Mouse (Mus musculus) frontal cortex, postnatal 14 days (tissue): ENCODE data around the gene Dclre1b.
"Not testable (repeated sequence)": the region's sequence is repeated elsewhere in the genome, so short reads cannot be mapped to it uniquely, and the experiment has no call there.

Experiments
- DNase-seq, 2 experiments: peaks; one replicate each; pipeline ENCODE4 v3.0.0; 2022; ENCODE audit warnings: low spot score in 2 of 2

Dclre1b gene

DNA sequence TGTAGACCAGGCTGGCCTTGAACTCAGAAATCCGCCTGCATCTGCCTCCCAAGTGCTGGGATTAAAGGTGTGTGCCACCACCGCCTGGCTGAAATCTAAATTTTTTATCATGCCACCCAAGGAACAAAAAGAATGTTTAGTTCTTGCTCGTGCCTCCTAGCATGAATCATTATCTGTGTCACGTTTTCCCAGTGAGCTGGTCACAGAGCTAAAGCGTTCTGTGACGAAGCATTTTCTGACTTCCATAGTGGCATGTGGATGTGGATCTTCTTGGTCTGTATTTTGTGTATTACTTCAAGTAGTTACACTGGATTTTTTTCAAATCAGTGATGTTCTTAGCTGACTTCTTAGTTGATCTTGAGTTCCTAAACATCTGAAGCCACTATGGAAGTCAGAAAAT lies 1.7 kb upstream of the Dclre1b start:
- no peak for DNase-seq

DNA sequence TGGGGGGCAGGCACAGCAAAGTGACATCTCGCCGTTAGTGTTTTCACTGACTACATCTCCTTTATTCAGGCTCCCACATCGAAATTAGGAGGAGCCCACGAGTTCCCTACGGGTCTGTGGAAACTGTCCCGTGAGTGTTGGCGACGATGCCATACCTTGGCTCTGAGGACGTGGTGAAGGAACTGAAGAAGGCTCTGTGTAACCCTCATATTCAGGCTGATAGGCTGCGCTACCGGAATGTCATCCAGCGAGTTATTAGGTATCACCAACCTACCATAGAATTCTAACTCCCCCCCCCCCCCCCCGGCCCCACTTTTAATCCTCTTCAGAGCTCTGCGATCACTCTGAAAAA lies 531 bp upstream of the Dclre1b start:
- no peak for DNase-seq

DNA sequence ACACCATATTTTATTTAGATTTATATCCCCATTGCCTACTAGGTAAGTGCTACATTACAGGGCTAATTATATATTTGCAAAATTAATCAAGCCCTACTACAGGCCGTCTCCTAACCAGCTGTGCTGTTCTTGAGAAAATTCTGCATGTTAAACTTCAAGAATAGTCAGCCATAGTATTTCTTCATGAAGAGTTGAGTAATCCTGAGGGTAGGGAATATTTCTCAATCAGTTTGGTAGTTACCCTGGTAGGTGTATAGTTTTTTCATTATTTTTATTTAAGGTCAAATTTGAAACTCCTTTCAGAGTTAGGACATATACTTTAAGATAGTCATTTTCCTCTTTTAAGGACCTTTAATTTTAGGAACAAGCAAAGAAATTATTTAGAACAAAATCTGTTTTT lies 3.6 kb downstream of the Dclre1b start:
- DNase-seq, result no peak

DNA sequence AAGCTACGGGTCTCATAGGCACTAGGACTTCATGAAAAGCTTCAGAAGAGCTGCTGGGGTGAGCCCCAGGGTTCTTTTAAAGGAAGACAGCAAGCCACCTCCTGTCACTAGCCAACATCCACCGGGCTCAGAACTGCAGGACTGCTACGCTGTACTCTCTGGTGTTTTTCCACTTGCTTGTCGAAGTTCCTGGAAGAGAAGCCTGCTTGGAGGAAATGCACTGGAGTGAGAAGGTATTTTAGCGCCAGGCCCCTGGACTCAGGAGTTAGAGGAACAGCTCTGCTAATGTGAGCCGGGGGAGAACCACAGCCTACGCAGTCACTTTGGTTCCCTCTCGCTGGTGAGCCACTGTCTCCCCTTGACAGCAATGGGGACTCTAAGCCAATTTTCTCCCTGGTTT lies 6.4 kb downstream of the Dclre1b start:
- no peak for DNase-seq

DNA sequence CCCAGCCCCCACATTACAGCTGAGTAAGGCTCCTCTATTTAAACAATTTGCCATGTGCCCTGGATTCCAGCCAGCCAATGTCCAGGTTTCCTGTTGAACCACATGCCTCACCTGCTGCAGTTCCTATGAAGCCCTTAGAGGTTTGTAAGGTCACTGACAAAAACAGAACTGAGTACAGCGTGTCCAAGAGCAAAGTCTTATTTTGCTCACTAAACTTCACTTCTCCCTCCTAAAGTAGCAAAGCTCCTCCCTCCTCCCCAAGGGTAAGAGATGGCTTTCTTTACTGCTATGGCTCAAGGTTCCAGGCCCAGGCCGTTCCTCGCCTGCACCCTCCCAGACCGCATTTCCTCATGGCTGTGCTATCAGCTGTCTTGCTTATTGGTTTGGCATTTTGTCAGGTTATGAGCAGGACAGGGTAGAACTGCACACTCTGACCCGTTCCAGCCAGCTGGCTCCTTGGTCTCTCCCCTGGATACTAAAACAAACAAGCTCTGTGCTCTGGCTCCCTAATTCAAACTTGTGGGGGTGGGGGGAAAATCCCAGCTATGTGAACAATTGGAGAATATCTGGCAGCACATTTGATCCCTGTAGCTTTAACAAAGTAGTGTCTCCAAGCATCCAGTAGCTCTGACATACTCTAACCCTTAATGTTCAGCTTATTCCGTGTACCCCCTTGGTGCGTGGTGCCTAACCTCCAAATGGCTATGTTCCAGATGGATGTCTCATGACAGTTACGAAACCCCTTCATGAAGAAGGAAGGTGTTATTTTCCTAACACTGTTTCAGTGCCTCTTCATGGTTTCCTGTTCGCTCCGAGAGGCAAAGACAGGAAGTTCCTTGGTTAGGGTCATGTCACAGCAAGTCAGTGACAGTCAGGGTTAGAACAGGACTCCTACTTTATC lies 7.4 kb downstream of the Dclre1b start:
- DNase-seq, result peak; percentile 12 to 53

DNA sequence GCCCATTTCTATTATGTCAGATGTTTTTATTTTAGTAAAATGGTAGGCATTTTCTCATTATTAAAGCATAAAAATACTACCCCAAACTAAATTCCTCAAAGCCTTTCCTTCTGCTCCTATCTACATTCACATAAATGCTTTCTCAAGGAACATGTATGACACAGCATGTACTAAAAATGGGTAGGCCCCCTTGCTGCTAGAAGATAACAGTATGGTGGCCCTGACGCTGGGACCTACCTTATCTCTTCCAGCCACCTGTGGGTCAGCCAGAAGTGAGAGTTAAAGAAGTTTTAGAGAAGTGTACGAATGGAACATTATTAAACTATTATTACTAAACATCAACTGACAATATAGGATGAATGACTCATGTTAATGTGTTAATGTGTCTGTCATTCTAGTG lies 9.7 kb downstream of the Dclre1b start:
- no peak for DNase-seq

DNA sequence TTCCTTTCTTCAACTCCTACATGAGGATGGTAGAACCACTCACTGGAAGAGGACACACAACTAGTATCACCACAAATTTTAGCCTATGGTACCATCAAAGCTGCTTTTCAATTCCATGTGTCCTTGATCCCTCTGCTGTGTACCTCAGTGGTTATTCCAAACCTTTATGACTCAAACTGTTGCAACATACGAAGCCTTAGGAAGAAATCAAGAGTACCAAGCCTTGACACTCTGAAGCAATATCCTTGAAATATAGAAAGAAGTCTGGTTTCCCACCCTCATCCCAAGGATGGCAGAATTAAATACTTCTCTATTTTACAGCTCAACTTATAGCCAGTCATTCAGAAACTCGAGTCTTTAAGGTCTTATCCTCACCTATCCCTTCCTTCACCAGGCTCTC lies 12.9 kb downstream of the Dclre1b start:
- DNase-seq, result no peak

DNA sequence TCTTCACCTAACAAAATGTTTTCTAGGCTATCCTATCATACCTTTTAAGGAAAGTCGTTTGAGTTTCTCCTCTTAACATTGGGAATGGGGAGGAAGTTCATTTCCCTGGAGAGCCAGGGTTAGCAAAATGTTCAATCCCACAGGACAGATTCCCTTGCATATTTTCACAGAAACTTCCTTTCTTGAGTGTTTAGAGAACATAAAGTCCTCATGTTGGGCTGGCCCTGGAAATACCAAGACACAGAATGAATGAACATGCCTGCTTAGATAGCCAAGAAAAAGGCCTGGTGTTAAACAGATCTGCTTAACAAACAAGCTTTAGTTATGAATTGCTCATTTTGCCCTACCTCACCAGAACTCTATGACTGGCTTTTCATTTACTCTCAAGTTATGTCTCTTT lies 16.7 kb downstream of the Dclre1b start:
- DNase-seq, result no peak

DNA sequence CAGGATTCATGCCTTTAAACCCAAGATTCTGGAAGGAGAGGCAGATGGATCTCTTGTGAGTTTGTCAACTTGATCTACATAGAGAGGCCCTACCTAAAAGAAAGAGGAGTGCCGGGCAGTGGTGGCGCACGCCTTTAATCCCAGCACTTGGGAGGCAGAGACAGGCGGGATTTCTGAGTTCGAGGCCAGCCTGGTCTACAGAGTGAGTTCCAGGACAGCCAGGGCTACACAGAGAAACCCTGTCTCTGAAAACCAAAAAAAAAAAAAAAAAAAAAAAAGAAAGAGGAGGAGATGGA lies 17.2 kb downstream of the Dclre1b start:
- not testable (repeated sequence) for DNase-seq

DNA sequence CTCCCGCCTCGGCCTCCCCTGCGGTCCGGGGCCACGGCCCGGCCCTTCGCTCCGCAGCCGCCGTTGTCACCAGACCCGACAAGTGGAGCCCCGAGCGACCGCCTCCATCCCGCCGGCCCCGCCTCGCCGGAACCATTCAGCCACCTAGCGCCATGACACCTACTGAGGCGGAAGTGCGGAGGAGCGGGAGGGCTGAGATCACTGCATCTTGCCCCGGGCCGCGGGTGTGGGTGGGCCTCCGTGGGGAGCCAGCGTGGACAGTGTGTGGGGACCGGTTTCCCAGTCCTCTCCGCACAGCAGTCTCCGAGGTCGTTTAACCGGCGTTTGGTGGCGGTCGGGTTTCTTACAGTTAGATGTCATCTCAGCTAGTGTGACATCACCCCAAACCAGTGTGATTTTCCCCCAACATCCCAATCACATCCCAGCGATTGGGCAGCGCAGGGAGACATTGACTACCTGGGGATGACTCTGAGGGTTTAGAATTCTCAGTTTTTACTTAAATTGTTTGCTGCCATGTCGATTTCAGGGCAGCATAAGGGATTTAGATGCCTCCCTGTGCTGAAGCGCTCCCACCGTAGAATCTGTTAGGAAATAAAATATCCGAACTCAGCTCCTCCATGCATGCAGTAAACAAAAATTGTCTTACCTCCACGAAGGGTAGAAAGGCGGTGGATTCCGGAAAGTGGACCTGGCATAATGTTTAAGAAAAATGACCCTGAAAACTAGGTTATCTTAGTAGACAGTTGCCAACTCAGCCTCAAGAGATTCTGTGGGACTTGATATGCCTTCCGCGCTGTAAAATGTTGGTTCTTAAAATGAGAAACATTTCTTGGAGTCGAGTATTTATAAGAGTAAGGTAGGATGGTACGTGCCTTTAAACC lies 17.8 kb downstream of the Dclre1b start, which contains the start of gene Hipk1:
Gene Hipk1 (minus strand): TSS at position 334 of the 881 bp plus-strand sequence.
- peak; percentile 88 to 94 for DNase-seq

DNA sequence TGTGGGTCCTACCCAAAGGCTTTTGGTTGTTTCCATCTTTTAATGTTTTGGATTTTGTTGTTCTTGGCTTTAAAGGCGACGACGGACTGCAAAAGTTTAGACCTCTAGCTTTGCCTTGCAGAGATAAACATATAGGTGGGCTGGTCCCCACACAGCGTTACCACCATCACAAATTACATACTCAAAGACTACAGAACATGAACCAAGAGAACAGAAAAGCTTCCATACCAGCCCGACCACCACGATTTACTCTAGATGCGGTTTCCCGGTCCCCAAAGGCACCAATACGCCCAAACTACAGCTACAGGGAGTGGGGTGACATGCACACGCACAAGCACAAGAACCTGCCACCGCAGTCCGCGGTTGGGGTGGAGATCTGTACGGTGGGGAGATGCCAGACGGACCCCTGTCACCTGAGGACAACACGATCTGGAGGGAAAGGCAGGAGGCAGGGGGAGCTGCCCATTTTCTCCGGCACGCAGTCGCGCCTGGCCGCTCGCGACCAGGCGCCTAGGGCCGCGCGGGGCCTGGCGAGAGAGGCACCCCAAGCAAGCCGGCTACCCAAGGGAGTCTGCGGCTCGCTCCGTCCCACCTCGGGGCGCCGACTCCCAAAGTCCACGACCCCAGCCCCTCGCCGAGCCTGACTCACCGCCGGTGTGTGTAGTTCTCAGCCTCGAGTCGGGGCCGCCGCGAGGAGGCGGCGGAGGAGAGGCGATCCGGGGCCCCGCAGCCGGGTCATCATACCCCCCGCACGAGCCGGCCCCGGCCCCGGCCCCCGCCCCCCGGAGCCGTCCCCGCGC lies 18.7 kb downstream of the Dclre1b start:
- peak in 1 of 2 experiments; percentile 22 for DNase-seq

DNA sequence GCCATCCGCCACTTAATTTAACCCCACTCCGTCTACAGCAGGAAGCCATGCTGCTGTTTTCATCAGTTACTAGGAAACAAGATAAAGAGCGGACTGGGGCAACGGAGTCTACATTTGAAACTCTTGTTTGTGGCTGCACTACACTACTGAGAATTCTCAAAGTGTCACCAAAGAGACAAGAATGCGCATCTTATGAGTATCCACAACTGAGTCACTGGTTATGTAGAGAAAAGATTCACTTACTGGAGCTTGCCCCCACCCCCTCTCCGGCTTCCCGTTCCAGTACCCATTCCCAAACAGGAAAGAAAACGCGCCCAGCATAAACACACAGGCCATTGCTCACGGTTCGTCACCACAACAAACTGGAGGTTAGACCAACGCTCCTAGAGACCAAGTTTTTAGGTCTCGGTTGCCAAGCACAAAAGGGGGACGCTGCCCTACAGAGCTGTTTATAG lies 19.3 kb downstream of the Dclre1b start:
- DNase-seq, result no peak

DNA sequence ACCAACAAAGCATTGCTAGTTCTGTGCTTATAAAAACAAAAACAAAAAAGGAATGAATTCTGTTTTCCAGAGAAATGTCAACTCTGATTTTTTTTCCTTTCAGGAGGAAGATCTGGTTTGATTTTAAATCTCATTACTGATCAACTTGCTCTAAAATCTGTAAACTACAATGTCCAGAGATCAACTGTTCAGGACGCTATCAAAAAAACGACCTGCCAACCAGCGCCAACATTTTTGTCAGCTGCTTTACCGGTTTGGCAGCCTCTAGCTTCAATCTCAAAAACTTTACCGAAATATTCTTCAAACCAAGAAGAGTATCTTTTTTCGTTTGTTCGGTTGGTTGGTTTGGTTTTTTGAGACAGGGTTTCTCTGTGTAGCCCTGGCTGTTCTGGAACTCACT lies 20.1 kb downstream of the Dclre1b start:
- DNase-seq, result no peak

DNA sequence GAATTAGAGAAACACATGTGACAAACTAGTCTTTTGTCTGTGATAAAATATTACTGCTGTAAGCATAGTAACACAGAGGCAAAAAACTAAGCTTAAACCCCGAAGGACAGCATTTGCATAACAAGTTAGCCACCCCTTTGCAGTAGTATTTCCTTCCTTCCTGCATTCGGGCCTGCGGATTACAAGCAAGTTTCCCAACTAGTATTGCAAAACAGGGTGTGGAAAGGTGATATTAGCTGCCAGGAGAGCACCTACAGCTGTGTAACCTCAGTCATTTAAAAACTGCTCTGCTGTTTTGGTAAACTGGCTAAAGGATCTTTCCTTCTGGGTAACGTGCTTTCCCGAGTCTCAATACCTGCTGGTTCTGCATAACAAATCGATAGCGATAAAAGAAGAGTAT lies 22.0 kb downstream of the Dclre1b start:
- no peak for DNase-seq

DNA sequence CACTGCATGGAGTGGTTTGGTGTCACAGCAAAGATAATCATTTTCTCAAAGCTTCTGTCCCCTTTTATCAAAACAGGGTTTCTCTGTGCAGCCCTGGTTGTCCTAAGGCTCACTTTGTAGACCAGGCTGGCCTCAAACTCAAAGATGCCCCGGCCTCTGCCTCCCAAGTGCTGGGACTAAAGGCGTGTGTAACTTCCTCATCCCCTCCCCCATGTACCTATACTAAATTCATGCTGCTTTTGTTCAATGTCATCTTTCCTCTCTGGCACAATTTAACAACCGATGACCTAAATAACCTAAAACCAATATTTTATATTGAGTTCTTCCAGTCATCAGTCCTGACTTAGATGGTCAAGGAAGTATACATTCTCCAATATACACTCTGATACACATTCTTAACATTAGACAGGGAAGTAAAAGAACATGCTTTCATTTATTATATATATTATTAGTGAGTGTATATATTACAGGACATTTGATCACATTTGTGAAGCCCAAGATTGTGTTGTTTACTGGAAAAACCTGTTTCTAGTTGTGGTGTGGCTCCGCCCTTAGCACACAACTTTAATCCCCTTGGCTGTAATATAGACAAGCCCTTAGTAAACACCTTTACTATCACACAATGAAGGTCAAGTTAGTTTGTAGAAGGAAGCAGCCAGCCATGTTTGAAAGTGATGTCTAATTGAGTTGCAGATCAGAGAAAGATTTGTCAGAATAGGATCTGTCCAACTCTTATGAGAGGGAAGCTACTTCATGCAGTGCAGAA lies 26.2 kb downstream of the Dclre1b start:
- DNase-seq, result no peak

DNA sequence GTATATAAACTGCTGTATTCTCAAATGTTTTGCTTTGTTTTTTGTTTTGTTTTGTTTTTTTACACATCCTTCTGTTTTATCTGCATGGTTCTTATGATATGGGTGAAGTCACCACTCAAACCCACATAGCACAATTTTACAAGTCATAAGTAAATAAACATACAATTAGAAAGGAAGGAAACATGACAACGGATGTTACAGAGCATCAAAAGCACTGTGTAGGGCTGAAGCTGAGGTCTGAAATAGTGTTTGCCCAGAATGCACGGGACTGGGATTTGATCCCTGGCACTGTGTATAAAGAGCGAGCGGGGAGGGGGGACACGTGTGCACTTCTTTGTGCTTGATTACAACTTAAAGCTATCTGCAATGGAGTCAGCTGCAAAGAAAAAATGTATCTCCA lies 28.5 kb downstream of the Dclre1b start:
- DNase-seq, result no peak

DNA sequence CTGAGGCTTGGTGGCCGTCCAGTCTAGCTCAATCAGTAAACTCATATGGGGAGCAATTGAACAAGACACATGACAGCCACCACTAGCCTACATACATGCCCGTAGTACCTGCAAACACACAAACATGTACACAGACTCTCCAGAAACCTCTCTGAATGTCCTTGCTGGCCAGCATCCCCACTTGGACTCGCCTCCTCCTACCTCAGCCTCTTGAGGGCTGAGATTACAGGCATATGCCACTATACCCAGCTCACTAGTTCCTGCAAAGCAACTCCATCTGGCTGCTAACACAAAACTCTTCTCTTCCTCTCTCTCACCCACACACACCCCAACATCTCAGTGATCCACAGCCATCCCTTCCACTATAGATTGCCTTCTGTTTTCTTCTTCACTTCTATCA lies 29.0 kb downstream of the Dclre1b start:
- no peak for DNase-seq

DNA sequence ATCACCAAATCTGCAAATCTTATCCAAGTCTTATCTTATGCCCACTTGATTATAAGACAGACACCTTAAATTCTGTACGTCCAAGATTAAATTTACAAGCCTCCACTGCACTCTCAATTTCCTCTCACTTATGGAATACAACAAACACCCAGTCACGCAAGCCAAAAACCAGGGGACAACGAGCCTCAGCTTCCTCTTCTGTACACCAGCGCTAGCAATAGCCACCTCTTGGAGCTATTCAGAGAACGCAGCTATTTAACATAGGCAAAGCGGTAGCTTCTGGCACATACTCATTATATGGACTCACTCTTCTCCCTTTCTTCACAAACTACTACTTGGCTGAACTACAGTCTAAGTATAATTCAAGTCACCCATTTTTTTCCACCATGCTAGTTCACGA lies 30.1 kb downstream of the Dclre1b start:
- DNase-seq, result no peak

DNA sequence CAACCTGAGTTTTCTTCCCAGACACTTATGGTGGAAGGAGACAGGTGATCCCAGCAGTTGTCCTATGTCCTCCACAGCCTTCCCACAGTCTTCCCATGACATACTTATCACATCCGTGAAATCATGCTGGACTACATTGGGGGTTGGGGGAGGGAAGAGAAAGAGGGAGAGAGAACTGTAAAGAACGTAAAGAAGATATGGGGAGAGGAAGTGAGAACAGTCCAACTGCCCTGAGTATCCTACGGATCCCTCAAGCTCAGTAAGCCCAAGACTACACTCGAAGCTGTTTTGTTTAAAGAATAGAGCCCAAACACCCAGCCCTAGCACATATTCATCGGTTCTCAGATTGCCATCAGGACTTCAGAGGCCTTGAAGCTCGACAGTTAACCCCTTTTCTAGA lies 30.6 kb downstream of the Dclre1b start:
- no peak for DNase-seq

DNA sequence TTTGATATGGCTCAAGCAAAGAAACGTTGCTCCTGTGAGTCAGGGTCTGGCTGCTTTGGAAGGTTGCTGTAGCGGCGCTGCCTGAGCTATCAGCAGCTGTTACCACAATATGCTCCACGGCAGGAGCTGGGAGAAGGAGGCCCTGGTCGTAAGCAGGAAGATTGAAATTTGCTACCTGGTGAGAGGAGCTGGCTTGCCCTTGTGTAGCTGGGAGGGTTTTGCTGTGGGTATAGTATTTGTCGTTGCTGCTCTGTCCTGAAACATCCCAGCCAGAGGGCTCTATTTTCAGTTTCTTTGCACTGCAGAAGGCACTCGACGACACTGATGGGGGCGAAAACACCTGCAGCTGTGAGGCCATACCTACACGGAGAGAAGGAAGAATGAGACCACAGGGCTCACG lies 31.3 kb downstream of the Dclre1b start:
- no peak for DNase-seq

DNA sequence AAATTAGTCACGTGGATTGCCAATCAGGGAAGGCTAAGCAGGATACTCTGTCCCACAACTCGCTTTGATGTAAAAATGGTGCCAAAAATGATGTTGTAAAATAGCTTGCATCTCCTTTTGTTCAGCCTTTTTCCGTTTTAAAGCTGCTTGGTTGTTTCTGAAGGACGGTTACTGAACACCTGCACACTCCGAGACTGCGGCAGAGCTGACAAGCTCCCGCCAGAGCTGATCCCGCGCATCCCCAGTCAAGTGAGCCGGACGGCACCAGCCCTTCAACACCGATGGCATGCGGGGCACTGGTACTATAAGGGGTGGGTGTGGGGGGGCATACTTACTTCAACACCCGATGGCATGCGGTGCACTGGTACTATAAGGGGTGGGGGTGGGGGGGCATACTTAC lies 35.2 kb downstream of the Dclre1b start:
- DNase-seq, result no peak
